Mouse (Mus musculus) G1E (cell line): ENCODE data around the gene Camta1.

Source experiments
- CTCF ChIP-seq: IDR thresholded peaks from 2 replicates; pipeline ENCODE4 v1.5.1; 2012; ENCODE audit warnings: low read depth, low read length, inconsistent platforms, mixed read lengths
- GATA1 ChIP-seq: IDR thresholded peaks from 2 replicates; pipeline ENCODE4 v1.6.1; 2012; ENCODE audit warnings: borderline replicate concordance, low read length, inconsistent platforms, mixed read lengths
- TAL1 ChIP-seq: conservative IDR thresholded peaks from 2 replicates; pipeline ENCODE4 v1.6.1; 2012; ENCODE audit warnings: low read depth, low read length, inconsistent platforms, mixed read lengths

GRCm38 (mm10) chr4:151544191-151544590 lies 317.5 kb downstream of the Camta1 start:
- no peak for TF ChIP-seq CTCF
- no peak for TF ChIP-seq TAL1
- TF ChIP-seq GATA1 = no peak
